Mouse (Mus musculus): ENCODE data around the gene Lmntd1. TPM values are rescaled to one million over a fixed set of nuclear protein-coding genes. Genes with fewer than 3 reads are reported as not detected.
A peak's percentile ranks its signal among the peaks of the same experiment; 100 is the strongest.

Lmntd1 gene
- polyA plus RNA-seq, 1 experiment from 2014 or later = 0.33 TPM

DNA sequence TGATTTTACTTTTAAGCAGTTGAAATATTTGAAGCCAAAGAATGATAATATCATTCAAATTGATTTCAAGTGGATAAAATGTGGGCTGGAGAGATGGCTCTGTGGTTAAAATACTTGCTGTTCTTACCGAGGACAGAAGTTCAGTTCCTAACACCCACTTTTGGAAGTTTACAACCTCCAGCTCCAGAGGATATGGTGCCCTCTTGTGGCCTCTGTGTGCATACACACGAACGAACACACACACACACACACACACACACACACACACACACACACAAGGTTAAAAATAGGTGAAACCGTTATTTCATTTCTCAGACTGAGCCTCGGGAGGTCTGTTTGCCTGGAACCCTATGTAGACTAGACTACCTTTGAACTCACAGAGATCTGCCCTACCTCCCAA, 260.3 kb downstream of the Lmntd1 start:
- Histone ChIP-seq H3K4me3 (ENCODE audit: low read depth, low read length) (no peak overlapping the region), H3K27ac (ENCODE audit: low read depth, low read length) (no peak overlapping the region), H3K9ac (ENCODE audit: low read length) (no peak overlapping the region), H3K27me3 (ENCODE audit: control insufficient read depth, insufficient read depth, low read length) (no peaks in the 10 kb centered on the region), H3K9me3 (ENCODE audit: control insufficient read depth, low read length) (no peaks in the 10 kb centered on the region; the same call in 1 of the 2 replicates), H3K4me2 (ENCODE audit: low read depth, low read length, severe bottlenecking) (no peak overlapping the region), H3K4me1 (replicated peaks; ENCODE audit: control insufficient read depth, insufficient read depth, low read length) (no peaks in the 10 kb centered on the region), H3K36me3 (ENCODE audit: control insufficient read depth, insufficient read depth, low read length) (no peaks in the 10 kb centered on the region)
- ATAC-seq (replicated peaks; ENCODE audit: low FRiP score) (no peak), DNase-seq (ENCODE audit: low spot score) (no peak)
- WGBS = 85% methylated on average over 5 of the region's 5 CpGs

DNA sequence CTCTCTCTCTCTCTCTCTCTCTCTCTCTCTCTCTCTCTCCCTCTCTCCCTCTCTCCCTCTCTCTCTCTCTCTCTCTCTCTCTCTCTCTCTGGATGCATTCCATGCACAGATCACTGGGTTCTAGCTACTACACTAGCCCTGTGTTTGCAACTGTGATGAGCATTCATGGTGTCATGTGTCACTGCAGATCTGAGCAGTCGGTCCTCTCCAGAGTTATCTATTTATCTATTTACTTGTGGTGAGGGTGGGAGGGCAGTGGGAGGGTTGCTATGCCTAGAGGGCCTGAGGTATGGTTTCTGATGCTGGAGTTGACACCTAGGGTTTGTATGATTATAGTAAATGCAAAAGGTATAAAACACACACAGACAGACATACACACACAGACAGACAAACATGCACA, 261.4 kb downstream of the Lmntd1 start:
- WGBS = 52% methylated on average over 1 of the region's 1 CpGs
- no peak overlapping the region for H3K9ac ChIP-seq (ENCODE audit: low read length)
- no peak overlapping the region for H3K4me3 ChIP-seq (ENCODE audit: low read depth, low read length)
- no peak overlapping the region for H3K27ac ChIP-seq (ENCODE audit: low read depth, low read length)
- no peaks in the 10 kb centered on the region for H3K36me3 ChIP-seq (ENCODE audit: control insufficient read depth, insufficient read depth, low read length)
- ATAC-seq (replicated peaks; ENCODE audit: low FRiP score) (no peak), DNase-seq (ENCODE audit: low spot score) (no peak)
- no peaks in the 10 kb centered on the region for H3K27me3 ChIP-seq (ENCODE audit: control insufficient read depth, insufficient read depth, low read length)
- no peaks in the 10 kb centered on the region; the same call in 1 of the 2 replicates for H3K9me3 ChIP-seq (ENCODE audit: control insufficient read depth, low read length)
- H3K4me2 ChIP-seq (ENCODE audit: low read depth, low read length, severe bottlenecking) = no peak overlapping the region
- no peaks in the 10 kb centered on the region for H3K4me1 ChIP-seq (replicated peaks; ENCODE audit: control insufficient read depth, insufficient read depth, low read length)

DNA sequence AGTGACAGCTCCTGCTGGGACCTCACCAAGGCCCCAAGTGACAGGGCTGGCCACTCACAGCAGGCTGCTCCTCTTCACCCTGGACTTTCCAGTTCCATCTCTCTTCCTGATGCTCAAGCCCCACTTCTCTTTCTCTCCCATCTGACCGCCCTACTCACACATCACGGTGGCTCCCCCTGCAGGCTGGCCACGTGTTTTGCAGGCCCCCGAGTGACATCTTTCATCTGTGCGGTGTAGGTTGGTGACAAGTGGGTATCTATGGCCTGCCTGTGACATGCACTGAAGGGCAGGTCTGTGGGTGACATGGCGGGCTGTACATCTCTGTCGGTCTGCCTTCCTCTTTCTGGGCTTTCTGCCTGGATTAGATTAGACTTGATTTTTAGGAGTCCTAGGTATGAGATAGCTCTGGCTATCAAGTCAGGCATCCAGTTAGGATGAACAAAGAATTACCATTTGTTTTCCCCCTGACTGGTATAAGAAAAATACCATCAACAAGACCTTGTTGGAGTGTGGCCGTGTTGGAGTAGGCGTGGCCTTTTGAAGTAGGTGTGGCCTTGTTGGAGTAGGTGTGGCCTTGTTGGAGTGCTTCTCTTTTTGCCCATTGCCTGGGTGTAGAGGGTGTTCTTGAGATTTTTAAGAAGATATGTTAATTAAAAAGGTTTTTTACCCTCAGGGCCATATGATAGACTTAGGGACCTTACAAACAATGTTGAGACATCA, 265.8 kb downstream of the Lmntd1 start:
- Histone ChIP-seq H3K4me1 (replicated peaks; ENCODE audit: control insufficient read depth, insufficient read depth, low read length) (no peaks in the 10 kb centered on the region), H3K9me3 (ENCODE audit: control insufficient read depth, low read length) (no peaks in the 10 kb centered on the region), H3K27ac (ENCODE audit: low read depth, low read length) (no peak overlapping the region), H3K4me3 (ENCODE audit: low read depth, low read length) (no peak overlapping the region), H3K9ac (ENCODE audit: low read length) (no peak overlapping the region), H3K36me3 (ENCODE audit: control insufficient read depth, insufficient read depth, low read length) (no peaks in the 10 kb centered on the region), H3K4me2 (ENCODE audit: low read depth, low read length, severe bottlenecking) (no peak overlapping the region), H3K27me3 (ENCODE audit: control insufficient read depth, insufficient read depth, low read length) (no peaks in the 10 kb centered on the region)
- 64% methylated on average over 9 of the region's 9 CpGs for WGBS
- ATAC-seq (replicated peaks; ENCODE audit: low FRiP score) = no peak
- DNase-seq (ENCODE audit: low spot score) = peak; percentile 67

DNA sequence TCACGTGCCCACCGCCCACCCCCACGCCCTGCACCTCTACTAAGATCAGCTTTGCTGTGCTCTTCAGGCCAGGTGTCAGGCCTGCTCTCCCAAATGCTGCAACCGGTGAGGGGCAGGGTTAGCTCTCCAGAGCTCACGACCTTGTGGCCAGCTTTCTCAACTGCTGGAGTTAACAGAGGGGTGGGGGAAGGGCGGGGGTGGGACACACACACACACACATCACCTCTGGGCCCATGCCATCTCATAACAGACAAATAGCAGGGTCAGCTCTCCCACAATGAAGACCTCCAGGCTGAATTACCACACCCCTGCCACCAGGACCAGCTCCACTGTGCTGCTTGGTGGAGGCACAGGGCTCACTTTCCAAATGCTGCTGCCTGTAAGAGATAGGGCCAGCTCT, 266.5 kb downstream of the Lmntd1 start:
- no peak overlapping the region for H3K9ac ChIP-seq (ENCODE audit: low read length)
- 73% methylated on average over 6 of the region's 6 CpGs for WGBS
- no peak overlapping the region for H3K27ac ChIP-seq (ENCODE audit: low read depth, low read length)
- no peak overlapping the region for H3K4me2 ChIP-seq (ENCODE audit: low read depth, low read length, severe bottlenecking)
- no peaks in the 10 kb centered on the region for H3K9me3 ChIP-seq (ENCODE audit: control insufficient read depth, low read length)
- H3K4me3 ChIP-seq (ENCODE audit: low read depth, low read length) = no peak overlapping the region
- H3K27me3 ChIP-seq (ENCODE audit: control insufficient read depth, insufficient read depth, low read length) = no peaks in the 10 kb centered on the region
- DNase-seq (ENCODE audit: low spot score) (no peak), ATAC-seq (replicated peaks; ENCODE audit: low FRiP score) (no peak)
- no peaks in the 10 kb centered on the region for H3K36me3 ChIP-seq (ENCODE audit: control insufficient read depth, insufficient read depth, low read length)
- H3K4me1 ChIP-seq (replicated peaks; ENCODE audit: control insufficient read depth, insufficient read depth, low read length) = no peaks in the 10 kb centered on the region

DNA sequence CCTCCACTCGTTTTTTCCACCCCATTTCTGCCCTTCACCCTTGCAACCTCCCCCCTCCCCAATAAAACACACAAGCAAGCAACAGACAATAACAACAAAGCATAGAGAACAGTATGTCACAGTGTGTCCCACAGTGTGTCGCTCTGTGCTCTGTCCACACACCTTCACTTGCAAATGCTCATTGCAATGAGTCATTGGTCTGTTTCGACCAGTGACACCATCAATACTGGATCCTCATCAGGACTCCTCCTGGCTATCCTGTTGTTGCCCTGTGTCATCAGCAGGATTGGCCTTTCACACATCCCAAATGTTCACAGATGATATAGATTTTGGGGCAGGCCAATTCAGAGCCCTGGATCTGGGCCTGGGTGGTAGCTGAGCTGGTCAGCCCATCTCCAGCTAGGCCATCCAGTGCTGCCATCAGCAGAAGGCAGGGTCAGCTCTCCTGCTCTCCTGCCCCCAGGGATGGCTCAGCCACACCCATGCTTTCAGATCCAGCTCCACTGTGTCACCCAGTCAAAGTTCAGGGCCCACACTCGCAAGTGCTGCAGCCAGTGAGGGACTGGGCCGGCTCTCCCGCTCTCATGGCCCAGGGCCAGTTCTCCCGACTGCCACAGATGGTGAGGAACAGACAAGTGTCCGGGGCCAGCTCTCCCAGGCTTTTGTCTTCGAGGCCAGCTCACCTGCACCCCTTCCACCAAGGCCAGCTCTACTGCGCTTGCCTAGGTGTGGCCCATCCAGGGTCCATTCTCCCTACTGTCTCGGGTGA, 267.1 kb downstream of the Lmntd1 start:
- H3K9ac ChIP-seq (ENCODE audit: low read length) = no peak overlapping the region
- DNase-seq (ENCODE audit: low spot score) = no peak
- no peaks in the 10 kb centered on the region for H3K36me3 ChIP-seq (ENCODE audit: control insufficient read depth, insufficient read depth, low read length)
- no peak overlapping the region for H3K27ac ChIP-seq (ENCODE audit: low read depth, low read length)
- H3K4me1 ChIP-seq (replicated peaks; ENCODE audit: control insufficient read depth, insufficient read depth, low read length) = no peaks in the 10 kb centered on the region
- WGBS = 79% methylated on average over 11 of the region's 11 CpGs
- H3K9me3 ChIP-seq (ENCODE audit: control insufficient read depth, low read length) = no peaks in the 10 kb centered on the region
- H3K27me3 ChIP-seq (ENCODE audit: control insufficient read depth, insufficient read depth, low read length) = no peaks in the 10 kb centered on the region
- ATAC-seq (replicated peaks; ENCODE audit: low FRiP score) = no peak
- H3K4me3 ChIP-seq (ENCODE audit: low read depth, low read length) = no peak overlapping the region
- no peak overlapping the region for H3K4me2 ChIP-seq (ENCODE audit: low read depth, low read length, severe bottlenecking)

DNA sequence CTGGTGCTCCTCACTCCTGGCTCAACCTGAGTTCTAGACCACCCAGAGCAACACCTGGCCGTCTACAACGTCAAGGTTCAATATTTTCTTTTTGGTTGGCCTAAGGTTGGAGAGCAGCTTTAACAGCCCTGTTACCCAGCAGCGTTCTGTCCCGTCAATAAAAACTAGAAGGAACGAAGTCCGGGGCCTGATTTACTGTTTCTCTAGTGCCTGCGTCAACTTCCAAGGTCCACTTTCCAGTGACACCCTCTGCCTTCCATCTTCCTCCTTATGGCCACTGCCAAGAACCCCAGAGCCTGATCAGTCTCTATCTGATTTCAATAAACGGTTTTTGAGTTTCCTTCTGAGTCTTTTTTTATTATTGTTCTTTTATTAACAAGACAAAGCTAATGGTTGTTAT, 267.8 kb downstream of the Lmntd1 start:
- no peak for ATAC-seq (replicated peaks; ENCODE audit: low FRiP score)
- H3K27ac ChIP-seq (ENCODE audit: low read depth, low read length) = no peak overlapping the region
- 91% methylated on average over 8 of the region's 8 CpGs for WGBS

DNA sequence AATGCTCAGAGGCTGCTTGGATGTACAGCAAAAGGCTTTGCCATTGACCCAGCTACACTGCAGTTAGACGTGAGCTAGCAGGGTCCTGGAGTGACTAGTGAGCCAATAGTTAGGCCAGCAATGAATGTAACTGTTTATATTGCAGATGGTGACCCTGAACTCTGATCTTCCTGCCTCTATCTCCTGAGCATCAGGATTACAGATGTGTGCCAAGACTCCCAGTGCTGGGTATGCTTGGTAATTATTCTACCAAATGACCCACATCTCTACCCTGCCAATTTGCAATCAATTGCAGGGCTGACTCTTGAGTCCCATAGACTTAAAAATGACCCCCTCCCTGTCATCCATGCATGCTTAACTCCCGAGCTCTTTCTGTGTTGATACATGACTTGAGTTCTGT, 269.4 kb downstream of the Lmntd1 start:
- H3K27me3 ChIP-seq (ENCODE audit: control insufficient read depth, insufficient read depth, low read length) = peaks cover 1% of the 10 kb centered on the region; the same call in 1 of the 2 replicates
- H3K4me2 ChIP-seq (ENCODE audit: low read depth, low read length, severe bottlenecking) = no peak overlapping the region
- 76% methylated on average over 2 of the region's 2 CpGs for WGBS
- H3K9ac ChIP-seq (ENCODE audit: low read length) = no peak overlapping the region
- no peaks in the 10 kb centered on the region for H3K36me3 ChIP-seq (ENCODE audit: control insufficient read depth, insufficient read depth, low read length)
- ATAC-seq (replicated peaks; ENCODE audit: low FRiP score) (no peak), DNase-seq (ENCODE audit: low spot score) (no peak)
- H3K4me1 ChIP-seq (replicated peaks; ENCODE audit: control insufficient read depth, insufficient read depth, low read length) = 0 out of 2 replicates have a peak, but pooled peaks cover under 1% of the 10 kb centered on the region
- no peaks in the 10 kb centered on the region for H3K9me3 ChIP-seq (ENCODE audit: control insufficient read depth, low read length)
- no peak overlapping the region for H3K4me3 ChIP-seq (ENCODE audit: low read depth, low read length)
- H3K27ac ChIP-seq (ENCODE audit: low read depth, low read length) = no peak overlapping the region

More for the DNA sequence above, 267.8 kb downstream of the Lmntd1 start:
- Histone ChIP-seq H3K36me3 (ENCODE audit: control insufficient read depth, insufficient read depth, low read length) (no peaks in the 10 kb centered on the region), H3K9ac (ENCODE audit: low read length) (no peak overlapping the region), H3K27me3 (ENCODE audit: control insufficient read depth, insufficient read depth, low read length) (no peaks in the 10 kb centered on the region), H3K9me3 (ENCODE audit: control insufficient read depth, low read length) (no peaks in the 10 kb centered on the region), H3K4me2 (ENCODE audit: low read depth, low read length, severe bottlenecking) (no peak overlapping the region), H3K4me3 (ENCODE audit: low read depth, low read length) (no peak overlapping the region), H3K4me1 (replicated peaks; ENCODE audit: control insufficient read depth, insufficient read depth, low read length) (no peaks in the 10 kb centered on the region)
- no peak for DNase-seq (ENCODE audit: low spot score)

DNA sequence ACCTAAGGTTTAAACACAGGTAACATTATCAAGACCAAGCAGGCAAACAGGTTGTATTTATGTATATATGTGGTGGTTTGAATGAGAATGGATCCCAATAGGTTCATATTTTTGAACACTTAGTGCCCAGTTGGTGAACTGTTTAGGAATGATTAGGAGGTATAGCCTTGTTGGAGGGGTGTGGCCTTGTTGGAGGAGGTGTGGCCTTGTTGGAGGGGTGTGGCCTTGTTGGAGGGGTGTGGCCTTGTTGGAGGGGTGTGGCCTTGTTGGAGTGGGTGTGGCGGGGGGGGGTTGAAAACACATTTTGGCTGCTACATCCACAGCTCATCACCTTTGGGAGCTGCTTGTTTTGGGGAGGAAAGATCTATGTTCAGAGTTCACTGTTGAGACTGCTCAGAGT, 270.7 kb downstream of the Lmntd1 start:
- peaks cover 6% of the 10 kb centered on the region; the same call in 1 of the 2 replicates for H3K27me3 ChIP-seq (ENCODE audit: control insufficient read depth, insufficient read depth, low read length)

More for the DNA sequence above, 270.7 kb downstream of the Lmntd1 start:
- Histone ChIP-seq H3K9ac (ENCODE audit: low read length) (no peak overlapping the region), H3K4me1 (replicated peaks; ENCODE audit: control insufficient read depth, insufficient read depth, low read length) (0 out of 2 replicates have a peak, but pooled peaks cover 2% of the 10 kb centered on the region), H3K27ac (ENCODE audit: low read depth, low read length) (no peak overlapping the region), H3K4me2 (ENCODE audit: low read depth, low read length, severe bottlenecking) (no peak overlapping the region), H3K36me3 (ENCODE audit: control insufficient read depth, insufficient read depth, low read length) (no peaks in the 10 kb centered on the region), H3K4me3 (ENCODE audit: low read depth, low read length) (no peak overlapping the region), H3K9me3 (ENCODE audit: control insufficient read depth, low read length) (no peaks in the 10 kb centered on the region)
- ATAC-seq (replicated peaks; ENCODE audit: low FRiP score) (no peak), DNase-seq (ENCODE audit: low spot score) (no peak)
- WGBS = 81% methylated on average over 1 of the region's 1 CpGs
